Mouse (Mus musculus) gastrocnemius, postnatal 25 days (tissue): ENCODE results near the gene Ms4a10. TPM values are rescaled to one million over a fixed set of nuclear protein-coding genes. Genes with fewer than 3 reads are reported as not detected.

Source experiments
- DNase-seq: peaks from one replicate; pipeline ENCODE4 v3.0.0; 2022
- total RNA-seq, 2 experiments: library from RNA; stranded (reverse); gene quantifications; 1 replicate in 1 of 2; 2 replicates in 1 of 2; pipeline ENCODE4 v1.2.3; 2021

The Ms4a10 gene
- total RNA-seq, 2 experiments from 2014 or later = not detected

DNA sequence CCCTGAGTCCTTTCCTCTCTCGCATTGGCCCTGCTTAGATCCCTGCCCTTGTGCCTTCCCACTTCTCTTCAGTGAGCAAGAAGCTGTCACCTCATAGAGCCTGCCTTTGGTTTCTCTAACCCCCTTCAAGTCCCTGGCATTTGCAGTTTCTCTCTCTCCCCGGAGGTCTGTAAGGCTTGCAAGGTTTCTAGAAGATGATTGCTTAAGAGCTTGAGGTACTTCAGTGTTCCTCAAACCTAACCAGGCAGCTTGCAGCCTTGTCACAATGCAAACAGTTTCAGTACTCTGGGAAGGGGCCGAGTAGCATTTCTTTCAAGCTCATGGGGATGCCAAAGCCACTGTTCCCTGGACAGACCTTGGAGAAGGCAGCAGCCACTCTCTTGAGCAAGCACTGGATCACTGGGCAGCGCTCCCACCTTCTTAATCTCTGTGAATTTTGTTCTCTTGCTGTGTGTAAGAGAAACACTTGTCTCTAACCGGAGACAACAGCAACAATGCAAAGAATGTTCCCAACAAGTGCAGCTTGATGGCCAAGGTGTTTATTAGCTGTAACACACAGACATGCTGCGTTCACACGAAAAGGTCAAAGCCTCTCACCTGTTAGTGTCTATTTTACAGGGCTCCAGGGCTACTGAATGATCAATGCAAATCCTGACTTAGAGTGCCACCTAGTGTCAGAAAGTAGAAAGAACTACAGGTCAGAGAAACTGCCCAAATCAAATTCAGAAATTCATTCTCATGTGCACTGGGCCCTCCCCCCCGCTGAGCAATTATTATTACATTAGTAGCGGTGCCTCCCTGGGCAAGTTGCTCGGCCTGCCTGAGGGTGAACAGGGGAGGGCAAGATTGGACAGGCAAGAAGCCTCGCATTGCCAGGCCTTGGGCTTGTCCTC lies 15.1 kb downstream of the Ms4a10 start:
- DNase-seq = peak; percentile 26

DNA sequence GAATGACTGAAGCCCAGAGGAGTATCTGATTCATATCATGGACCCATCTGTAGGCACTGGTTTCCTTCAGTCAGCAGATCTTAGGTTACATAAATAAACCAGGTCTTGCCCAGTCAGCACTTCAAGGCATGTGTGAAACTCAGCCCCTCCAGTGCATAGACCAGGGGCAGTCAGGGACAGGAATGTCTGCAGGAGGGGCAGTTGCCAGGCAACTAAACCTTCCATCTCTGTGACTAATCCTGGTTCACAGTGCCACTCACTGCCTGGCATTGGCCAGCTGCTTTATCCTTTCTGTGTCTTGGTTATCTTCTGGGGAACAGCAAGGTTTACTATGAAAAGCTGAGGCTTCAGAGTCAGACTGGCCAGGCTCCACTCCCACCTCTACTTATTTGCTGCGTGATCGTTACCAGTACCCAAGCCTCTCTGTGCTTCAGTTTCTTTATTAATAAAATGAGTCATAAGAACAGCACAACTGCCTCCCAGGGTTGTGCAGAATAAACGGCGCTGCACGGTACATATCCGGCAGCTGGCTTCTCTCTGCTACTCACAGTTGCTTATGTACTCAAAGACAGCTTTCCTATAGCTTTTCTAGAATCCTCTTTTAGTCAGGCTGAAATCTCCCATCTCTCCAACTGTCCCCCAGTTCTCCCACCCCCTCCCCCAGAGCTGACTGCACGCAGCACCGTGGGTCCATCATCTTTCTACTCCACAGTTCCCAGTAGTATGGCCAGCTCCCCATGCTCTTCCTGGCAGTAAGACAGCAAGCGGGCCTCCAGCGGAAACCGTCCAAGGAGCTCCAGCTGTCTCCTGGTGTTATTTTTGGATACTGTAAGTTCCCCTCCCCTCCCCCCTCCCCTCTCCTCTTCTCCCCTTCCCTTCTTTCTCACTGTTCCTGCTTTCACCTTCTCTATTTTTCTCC lies 22.2 kb downstream of the Ms4a10 start:
- peak; percentile 73 for DNase-seq

DNA sequence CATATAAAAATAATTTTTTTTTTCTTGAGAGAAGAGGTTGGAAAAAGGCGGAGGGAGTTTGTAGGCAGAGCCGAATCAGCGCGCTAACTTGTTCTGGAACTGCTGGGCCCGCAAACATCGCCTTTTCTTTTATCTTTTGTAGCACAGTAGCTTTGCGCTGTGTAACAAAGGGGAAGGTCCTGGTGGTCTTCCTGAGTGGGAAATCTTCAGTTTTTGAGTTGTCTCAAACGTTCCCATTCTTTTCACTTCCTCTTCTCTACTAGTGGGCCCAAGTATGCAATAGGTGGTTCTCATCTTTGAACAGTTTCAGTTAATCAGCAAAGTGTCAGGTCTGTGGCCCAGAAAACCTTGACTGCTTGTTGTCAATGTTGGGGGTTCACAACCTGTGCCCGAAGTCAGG lies 24.9 kb downstream of the Ms4a10 start:
- no peak for DNase-seq

DNA sequence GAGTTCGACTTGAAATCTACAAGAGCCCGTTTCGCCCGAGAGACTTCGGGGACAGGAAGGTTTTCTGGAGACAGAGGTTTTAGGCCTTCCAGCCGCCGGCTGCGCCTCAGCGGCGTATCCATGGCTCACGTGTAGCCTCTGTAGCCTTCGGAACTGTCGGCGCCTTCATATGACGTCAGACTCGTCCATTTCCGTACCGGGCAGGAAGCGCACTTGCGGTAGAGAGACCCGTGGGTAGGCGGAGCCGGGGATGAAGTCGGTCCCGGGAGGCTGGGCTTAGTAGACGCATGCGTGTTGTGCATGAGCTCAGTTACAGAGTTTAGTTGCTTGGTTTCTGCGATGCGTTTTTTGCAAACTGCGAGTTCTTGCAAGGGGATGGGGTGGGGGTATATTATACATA lies 25.4 kb downstream of the Ms4a10 start, which contains the start of gene Ccdc86:
TSS of gene Ccdc86 (minus strand) at position 155 of the 400 bp plus-strand sequence.
- peak; percentile 93 for DNase-seq

DNA sequence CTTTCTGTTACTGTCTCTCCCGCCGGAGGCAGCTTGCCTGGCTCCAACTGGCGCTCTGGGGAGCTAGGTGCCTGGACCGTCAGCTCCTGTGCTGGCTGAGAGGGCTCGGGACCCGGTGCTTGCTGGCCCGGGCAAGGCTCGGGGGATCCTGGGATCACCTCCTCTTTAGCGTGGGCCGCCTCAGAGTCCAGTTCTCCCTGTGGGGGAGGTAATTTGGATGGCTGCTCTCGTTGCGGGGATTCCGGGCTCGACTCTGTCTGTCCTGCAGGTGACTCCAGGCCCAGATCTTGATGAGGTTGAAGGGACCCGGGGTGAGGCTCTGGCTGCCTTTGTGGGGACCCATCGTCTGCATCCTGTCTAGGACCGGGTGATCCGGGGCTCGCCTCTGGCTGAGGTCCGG lies 26.1 kb downstream of the Ms4a10 start:
- DNase-seq = no peak

DNA sequence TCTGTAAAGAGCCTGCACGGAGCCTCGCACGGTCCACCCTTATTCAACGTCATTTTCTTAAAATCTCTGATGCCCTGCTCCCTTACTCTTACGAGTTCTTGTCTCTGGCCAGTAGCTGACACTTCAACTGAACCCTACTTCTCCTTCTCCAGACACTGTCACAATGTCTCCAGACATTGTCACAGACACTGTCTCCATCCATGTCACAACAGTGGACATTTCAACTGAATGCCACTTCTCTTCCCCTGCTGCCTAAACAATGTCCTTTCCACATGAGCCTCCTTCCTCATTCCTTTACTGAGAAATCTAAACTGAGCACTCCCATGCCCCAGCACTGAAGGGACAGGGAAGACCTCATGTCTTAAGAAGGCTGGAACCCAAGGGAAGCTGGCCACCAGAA lies 27.3 kb downstream of the Ms4a10 start:
- no peak for DNase-seq

DNA sequence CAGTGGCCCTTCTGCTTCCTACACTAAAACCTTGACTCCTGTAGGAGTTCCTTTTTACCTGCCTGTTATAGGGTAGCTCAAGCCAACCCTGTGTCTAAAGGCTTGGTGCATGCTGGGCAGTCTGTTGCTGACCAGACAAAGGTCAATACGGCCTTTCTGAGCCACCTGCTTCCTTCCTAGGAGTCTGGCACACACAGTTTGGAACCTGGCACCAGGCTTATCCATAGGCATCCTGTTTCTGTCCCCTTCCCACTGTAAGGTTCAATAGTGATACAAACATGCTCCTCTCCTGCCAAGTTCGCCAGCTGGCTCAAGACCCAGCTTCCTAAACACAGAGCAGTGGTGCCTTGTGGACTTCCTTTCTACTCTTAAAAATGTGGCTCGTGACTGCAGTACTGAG lies 28.0 kb downstream of the Ms4a10 start:
- no peak for DNase-seq

DNA sequence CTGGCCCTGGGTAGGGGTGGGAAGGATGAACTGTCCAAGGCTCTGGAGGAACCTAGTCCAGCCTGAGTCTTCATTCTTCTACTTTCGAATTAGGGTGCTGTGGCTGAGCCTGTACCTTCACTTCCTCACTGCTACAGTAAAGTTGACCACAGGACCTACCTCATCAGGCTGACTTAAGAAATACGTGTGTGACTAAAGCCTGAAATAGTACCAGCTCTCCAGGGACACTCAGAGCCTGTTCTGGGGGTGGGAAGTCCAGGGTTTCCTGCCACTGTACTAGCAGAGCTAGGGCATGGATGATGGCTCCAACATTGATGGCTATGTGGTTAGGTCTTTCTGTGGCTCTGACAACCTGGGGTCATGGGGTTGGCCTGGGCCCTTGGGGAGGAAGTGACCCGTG lies 30.5 kb downstream of the Ms4a10 start:
- DNase-seq = no peak

DNA sequence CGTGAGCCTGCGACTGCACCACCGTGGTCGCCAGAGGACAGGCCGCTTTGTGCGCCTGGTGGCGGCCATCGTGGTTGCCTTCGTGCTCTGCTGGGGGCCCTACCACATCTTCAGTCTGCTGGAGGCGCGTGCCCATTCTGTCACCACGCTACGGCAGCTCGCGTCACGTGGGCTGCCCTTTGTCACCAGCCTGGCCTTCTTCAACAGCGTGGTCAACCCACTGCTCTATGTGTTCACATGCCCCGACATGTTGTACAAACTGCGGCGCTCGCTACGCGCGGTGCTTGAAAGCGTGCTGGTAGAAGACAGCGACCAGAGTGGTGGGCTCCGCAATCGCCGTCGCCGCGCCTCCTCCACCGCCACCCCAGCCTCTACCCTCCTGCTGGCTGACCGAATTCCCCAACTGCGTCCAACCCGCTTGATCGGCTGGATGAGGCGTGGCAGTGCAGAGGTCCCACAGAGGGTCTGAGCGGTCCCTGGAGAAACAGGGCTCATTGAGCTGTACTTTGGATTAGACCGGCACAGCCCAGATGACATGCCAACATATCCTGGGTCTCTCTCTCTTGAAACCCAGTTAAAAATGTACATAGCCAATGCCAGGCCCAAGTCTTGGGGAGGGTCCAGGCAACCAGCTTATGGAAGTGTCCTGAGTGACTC lies 33.5 kb downstream of the Ms4a10 start:
- DNase-seq = no peak

DNA sequence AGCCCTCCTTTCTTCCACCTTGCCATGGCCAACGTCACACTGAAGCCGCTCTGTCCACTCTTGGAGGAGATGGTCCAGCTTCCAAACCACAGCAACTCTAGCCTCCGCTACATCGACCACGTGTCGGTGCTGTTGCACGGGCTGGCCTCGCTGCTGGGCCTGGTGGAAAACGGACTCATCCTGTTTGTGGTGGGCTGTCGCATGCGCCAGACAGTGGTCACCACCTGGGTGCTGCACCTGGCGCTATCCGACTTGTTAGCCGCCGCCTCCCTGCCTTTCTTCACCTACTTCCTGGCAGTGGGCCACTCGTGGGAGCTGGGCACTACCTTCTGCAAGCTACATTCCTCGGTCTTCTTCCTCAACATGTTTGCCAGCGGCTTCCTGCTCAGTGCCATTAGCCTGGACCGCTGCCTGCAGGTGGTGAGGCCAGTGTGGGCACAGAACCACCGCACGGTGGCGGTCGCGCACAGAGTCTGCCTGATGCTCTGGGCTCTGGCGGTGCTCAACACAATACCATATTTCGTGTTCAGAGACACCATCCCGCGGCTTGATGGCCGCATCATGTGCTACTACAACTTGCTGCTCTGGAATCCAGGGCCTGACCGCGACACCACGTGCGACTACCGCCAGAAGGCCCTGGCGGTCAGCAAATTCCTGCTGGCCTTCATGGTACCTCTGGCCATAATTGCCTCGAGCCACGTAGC lies 34.2 kb downstream of the Ms4a10 start:
- peak; percentile 35 for DNase-seq

DNA sequence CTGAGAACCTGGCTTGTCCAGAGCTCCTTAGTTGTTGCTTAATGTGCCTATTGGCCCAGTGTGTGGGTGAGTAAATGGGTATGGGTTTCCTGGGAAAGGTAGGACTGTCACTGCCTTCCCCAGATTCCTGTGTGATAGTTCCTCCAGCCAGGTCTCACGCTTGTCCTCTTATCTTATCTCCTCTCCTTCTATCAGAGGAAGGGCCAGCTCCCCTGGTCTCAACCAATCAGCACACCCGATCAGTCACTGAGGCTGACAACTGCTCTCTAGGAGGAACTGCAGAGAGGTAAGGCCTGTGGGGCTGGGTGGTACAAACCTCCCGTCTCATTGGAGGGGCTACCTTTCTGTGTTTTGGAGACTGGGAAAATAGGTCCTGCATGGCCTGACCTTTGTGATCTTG lies 35.7 kb downstream of the Ms4a10 start:
- DNase-seq = no peak

DNA sequence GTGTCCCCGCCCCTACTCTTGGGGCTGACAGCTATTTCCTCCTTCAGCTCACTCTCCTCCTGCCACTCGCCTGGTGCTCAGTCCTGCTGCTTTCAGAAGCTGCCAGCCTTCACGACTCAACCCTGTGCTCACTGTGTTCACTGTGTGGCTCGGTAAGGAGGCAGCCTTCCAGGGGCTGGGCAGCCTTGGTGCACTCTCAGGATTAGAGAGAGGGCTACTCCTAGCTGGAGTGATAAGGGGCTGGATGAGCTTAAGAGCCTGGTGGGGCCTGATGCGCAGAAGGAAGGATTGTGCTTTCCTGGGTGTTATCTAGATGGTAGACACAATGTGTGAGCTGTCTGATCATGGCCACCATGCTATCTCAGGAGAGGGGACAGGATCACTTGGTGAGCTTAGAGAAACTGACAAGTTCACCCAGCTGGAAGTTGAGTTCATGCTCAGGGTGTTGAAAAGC lies 37.3 kb downstream of the Ms4a10 start, which contains the start of gene Ptgdr2:
TSS of gene Ptgdr2 (plus strand) at position 51 of the 454 bp plus-strand sequence.
- no peak for DNase-seq

DNA sequence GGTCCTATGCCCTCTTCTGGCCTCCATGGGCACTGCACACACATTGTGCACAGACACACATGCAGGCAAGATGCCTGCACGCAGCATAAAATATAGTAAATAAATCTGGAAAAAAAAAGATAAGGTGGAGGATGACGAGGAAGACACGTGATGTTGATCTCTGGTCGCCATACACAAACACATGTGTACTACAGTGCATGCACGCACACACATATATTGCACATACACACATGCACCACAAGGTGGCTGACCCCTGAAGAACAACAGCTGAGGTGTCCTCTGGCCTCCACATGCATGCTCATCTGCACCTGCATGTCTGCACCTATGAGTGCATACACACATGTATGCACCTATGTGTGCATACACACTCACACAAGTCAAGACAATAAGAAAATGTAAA lies 38.4 kb downstream of the Ms4a10 start:
- no peak for DNase-seq

DNA sequence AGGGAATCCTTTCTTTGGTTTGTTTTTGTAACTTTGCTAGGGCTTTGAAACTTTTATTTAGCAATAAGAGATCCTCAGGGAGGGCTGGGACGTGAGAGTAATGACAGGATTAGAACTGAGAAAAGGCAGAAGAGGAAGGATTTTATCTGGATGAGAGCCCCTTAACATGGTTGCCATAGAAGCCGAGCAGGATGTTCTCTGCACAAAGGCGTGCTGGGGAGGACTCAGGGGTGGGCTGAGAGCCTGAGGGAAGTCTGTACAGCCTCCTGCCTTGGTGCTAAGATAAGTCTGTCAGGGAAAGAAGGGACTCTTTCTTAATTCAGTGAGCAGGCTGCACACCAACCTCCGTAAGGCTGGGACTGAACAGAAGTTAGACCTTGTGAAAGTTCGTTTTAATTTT lies 39.4 kb downstream of the Ms4a10 start:
- no peak for DNase-seq

DNA sequence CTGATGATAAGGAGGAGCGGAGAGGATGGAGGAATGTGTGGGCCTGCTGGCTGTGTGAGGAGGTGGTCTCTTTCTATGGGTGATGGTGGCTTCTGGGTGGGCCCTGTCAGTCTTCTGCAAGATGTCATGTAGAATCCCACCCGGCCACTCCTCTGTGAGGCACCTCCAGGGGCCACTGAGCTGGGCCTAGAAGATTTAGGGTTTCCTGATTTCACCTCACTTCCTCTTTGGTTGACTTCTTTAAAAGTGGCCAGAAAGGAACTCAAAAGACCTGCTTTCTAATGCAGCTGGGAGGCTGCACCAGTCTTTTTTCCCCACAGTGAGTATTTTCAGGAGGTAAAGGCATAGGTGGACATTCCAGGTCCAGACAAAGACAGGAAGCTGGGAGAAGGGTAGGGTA lies 43.8 kb downstream of the Ms4a10 start:
- DNase-seq = no peak

DNA sequence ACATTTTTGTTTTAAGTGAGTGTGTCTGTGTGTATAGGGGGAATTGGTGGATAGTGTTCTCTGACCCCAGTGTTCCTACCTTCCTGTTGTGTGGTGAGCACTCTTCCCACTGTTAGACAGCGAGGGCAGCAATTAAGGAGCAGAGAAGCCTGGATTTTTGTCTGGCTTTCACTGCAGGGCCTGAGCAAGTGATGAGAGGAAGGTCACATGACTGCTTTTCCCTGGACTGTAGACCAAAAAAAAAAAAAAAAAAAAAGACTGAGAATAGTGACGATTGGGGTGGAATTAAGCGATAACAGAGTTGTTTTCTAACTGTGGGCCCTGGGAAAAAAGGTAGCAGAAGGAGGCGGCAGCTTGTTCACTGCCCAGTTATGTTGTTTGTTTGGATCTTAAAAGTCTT lies 47.8 kb downstream of the Ms4a10 start:
- DNase-seq = no peak

DNA sequence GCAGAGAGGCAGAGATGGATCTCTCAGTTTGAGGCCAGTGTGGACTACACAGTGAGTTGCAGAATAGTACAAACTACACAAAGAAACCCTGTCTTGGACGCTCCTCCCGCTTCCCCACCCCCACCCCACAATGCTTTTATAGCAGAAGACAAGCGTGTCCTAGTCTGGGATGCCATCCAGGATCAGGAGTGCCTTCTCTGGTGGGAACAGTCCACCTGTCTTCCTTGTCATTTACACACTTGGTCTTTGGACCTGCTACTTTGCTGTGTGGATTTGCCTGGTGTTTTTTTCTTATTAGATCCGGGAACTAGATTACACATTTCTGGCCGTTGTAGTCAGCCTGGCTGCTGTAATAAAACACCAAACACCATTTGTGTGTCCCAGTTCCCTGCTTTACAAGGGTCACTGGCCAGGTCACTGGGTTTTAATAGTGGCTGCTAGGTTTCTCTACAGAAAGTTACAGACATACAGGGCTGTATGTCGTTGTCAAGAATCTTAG lies 48.3 kb downstream of the Ms4a10 start:
- no peak for DNase-seq

DNA sequence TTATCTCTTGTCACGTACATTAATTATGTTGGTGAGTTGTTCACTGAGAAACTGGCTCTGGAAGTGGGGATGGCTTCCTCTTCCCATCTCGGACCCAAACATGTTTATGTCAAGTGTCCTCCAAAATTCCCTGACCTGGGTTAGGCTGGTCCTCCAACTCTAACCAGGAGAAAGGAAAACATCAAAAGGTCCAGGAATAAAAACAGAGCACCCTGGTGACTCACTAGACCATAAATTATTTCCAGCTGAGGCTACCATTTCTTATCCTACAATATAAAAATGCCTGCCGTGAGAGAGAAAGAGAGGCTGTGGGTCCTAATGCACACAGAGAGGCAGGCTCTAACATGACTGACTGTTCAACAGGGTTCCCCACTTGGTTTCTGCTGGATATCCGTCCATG lies 50.2 kb downstream of the Ms4a10 start:
- no peak for DNase-seq

DNA sequence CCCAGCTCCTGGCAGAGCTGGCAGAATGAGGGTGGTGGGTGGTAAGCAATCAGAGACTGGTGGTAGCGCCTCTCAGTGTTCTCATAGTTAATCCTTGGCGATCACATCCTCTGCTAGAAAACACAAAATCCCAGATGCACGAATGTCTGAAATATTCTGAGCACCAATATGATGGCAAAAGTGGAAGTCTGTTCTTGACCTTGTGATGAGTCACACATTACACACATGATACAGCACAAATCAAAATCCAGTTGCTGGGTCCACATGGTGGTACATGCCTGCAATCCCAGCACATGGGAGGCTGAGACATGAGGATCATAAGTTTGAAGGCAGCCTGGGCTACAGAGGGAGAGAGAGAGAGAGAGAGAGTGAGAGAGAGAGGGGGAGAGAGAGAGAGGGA lies 53.4 kb downstream of the Ms4a10 start:
- no peak for DNase-seq

DNA sequence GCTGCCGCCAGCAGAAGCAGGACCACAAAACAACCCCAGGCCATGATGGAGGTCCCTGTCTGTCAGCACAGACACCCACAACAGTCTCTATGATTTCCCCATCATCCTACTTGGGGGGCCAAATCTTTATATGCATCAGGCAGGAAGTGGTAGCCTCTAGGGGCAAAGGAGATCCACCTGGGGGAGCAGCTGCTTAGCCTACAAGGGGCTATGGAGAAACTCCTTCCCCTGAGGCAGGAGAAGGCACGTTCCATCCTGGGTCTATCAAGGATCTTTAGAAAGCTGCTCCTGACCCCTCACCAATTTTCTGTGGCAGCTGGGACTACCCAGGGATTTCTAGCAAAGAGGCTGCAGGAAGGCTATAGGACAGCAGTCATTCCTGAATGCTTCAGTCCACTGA lies 53.9 kb downstream of the Ms4a10 start, which contains the start of gene Zp1:
TSS of gene Zp1 (minus strand) at position 101 of the 400 bp plus-strand sequence.
- DNase-seq = no peak

DNA sequence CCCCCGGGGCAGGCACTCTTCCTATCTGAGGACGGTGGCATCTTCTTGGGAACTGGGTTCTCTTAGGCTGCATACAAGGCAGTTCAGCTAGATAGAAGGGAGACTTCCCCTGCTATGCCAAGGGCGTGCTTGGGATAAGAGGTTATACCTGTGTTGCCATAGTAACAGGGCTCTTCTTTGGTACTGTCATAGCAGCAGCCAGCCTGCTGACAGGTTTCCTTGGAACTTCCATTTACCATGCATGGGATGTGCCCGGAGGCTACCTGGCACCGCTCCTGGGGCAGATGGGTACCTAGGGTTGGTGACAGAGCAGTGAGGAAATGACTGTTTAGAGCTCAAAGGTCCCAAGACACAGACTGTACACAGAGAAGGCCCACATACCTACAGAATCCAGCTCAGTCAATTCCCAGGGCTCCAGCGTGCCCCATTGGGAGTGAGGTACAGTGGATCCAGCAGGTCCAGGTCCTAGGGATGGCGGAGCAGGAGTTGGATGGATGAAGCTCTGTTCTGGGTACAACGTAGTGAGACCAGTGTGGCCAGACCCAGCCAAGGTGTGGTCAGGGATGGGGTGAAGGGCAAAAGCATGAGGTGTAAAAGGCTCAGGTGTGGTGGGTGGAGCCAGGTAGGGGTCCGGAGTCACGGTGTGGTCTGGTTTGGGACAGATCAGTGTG lies 56.0 kb downstream of the Ms4a10 start:
- no peak for DNase-seq
